Mouse (Mus musculus) G1E (cell line): ENCODE results near the gene Evc2.

Experiments used
- CTCF ChIP-seq: IDR thresholded peaks from 2 replicates; pipeline ENCODE4 v1.5.1; 2012; ENCODE audit warnings: low read depth, low read length, inconsistent platforms, mixed read lengths
- TAL1 ChIP-seq: conservative IDR thresholded peaks from 2 replicates; pipeline ENCODE4 v1.6.1; 2012; ENCODE audit warnings: low read depth, low read length, inconsistent platforms, mixed read lengths

- TF ChIP-seq CTCF (no peak), TAL1 (no peak)
Observed at GRCm38 (mm10) chr5:37318715-37319114, 19.6 kb upstream of the Evc2 start.
